Mouse (Mus musculus) brown adipose tissue, adult 24 weeks (tissue): ENCODE measurements around the gene Utp11. TPM values are rescaled to one million over a fixed set of nuclear protein-coding genes. Genes with fewer than 3 reads are reported as not detected.

Experiments
- H3K27ac ChIP-seq: fragments of 200-500 bp; replicated peaks from 2 replicates; pipeline ENCODE4 v1.5.1; 2012; ENCODE audit warnings: low read depth, mild to moderate bottlenecking, low read length
- H3K4me1 ChIP-seq: fragments of 200-500 bp; 2 replicates; pipeline ENCODE4 v1.6.1; 2012; ENCODE audit warnings: low read length, mixed read lengths; ENCODE audit not compliant: control insufficient read depth, insufficient read depth, insufficient read length
- H3K4me3 ChIP-seq: fragments of 200-500 bp; 2 replicates; pipeline ENCODE4 v1.5.1; 2012; ENCODE audit warnings: low read depth, mild to moderate bottlenecking, low read length, moderate library complexity; ENCODE audit not compliant: insufficient read depth
- polyA plus RNA-seq: library from polyadenylated mRNA; stranded (reverse); fragments of >200 nt; gene quantifications from 2 replicates; pipeline ENCODE4 v1.2.4, GENCODE M21; 2012; ENCODE audit not compliant: missing spikeins, insufficient read depth, insufficient read length

The Utp11 gene
- polyA plus RNA-seq, 1 experiment = 20.9 TPM

DNA sequence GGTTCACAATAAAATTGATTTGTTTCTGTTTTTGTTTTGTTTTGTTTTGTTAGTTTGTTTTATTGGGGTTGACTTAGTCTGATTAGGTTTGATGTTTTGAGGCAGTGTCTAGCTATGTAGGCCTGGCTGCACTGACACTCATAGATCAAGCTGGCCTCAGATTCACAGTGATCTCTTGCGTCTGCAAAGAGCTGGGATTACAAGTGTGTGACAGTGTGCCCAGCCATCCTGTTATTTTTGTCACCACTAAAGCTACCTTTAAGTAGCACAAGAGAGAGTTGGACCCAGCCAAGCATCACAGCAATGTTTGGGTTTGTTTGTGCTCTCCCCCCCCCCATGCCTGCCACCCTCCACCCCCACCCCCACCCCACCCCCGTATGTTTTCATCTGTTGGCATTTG lies 1.2 kb upstream of the Utp11 start:
- no peak overlapping the region for H3K4me3 ChIP-seq
- no peak overlapping the region for H3K27ac ChIP-seq
- no peaks in the 10 kb centered on the region for H3K4me1 ChIP-seq

DNA sequence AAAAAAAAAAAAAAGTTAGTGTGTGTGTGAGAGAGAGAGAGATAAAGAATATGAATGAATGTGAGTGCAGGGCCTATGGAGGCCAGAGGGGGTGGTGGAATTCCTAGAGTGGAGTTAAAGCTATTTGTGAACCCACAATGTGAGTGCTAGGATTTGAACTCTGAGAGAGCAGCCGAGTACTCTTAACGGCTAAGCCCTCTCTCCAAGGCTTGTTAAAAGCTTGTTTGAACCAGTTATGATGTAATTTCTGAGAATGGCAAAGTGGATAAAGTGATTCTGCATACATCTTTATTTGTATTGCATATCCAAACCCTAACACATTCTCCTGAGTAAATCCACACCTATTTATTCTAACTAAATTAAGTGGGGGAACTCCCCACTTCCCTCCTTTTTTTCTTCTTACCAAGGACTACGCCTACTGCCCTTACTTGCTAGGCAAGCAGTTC lies 961 bp downstream of the Utp11 start:
- H3K4me1 ChIP-seq = no peaks in the 10 kb centered on the region
- H3K4me3 ChIP-seq = peak overlapping the region; percentile 92
- H3K27ac ChIP-seq = 0 out of 2 replicates have a peak overlapping the region, but pooled peaks have one; percentile 80

DNA sequence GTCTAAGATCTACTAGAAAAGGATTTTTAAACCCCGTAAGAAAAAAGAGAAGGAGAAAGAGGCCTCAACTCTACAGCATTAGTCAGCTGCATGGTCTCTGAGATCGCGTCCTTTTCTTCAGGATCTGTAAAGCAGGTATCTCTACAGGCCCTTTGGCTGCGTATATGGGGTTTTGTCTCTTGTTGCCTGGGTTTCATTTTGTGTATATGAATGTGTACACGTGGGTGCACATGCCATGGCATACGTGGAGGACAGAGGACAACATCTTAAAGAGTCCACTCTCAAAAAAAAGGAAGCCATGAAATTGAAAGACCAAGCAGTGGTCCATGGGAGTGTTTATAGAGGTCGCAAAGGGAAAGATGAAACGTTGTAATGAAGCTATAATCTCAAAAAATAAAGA lies 1.9 kb downstream of the Utp11 start:
- Histone ChIP-seq H3K4me1 (no peaks in the 10 kb centered on the region), H3K27ac (no peak overlapping the region), H3K4me3 (no peak overlapping the region)

DNA sequence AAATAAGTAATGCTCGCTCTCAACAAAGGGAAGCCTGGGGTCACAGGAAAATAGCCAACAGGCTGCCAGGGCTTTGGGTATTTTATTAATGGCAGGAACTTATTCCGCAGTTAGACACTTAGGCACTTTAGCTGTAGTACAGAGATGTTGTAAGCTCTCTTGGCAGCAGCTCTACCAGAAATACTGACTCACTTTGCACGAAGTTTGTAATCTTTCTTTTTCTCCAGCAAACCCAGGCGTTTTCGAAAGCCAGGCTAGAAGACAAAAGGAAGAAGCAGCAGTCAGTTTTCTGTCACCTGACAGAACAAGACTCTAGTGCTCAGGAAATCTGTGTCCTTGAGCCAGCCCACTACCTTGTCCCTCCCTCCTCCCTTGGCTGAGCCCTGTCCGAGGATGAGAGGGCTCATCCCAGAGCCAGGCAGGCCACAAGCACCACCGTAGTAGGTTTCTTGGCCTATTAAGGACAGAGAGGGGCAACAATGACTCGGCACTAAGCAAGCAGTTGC lies 7.5 kb downstream of the Utp11 start:
- Histone ChIP-seq H3K27ac (0 out of 2 replicates have a peak overlapping the region, but pooled peaks have one; percentile 7), H3K4me3 (no peak overlapping the region), H3K4me1 (no peaks in the 10 kb centered on the region)

DNA sequence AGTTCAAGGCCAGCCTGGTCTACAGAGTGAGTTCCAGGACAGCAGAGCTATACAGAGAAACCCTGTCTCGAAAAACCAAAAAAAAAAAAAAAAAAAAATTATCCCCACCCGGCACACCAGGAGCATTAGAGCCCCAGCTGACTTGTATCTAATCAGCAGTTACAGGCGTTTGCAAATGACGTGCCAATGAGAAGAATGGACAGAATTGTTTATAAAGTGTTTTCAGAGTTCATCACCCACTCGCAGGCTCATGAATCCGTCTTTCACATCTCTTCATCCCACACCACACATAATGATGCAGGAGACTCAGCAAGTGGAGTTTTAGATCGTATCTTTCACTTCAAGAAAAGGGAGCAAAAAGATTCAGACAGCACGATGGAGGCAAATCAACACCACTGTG lies 7.9 kb downstream of the Utp11 start:
- H3K4me1 ChIP-seq = no peaks in the 10 kb centered on the region
- no peak overlapping the region for H3K4me3 ChIP-seq
- no peak overlapping the region for H3K27ac ChIP-seq

DNA sequence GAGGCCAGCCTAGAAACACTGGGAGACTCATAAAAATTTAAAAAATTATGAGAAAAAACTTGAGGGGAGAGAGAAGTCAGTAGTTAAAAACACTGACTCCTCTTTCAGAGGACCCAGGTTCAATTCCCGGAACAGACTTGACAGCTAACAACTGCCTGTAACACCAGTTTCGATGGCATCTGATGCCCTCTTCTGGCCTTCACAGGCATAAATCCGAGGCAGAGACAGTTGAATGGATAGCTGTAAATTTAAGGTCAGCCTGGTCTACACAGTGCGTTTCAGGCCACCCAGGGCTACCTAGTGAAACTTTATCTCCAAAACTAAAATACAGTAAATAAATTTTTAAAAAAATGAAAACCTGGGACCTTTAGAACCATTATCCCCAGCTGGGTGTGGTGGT lies 8.4 kb downstream of the Utp11 start:
- Histone ChIP-seq H3K27ac (no peak overlapping the region), H3K4me3 (no peak overlapping the region), H3K4me1 (no peaks in the 10 kb centered on the region)

DNA sequence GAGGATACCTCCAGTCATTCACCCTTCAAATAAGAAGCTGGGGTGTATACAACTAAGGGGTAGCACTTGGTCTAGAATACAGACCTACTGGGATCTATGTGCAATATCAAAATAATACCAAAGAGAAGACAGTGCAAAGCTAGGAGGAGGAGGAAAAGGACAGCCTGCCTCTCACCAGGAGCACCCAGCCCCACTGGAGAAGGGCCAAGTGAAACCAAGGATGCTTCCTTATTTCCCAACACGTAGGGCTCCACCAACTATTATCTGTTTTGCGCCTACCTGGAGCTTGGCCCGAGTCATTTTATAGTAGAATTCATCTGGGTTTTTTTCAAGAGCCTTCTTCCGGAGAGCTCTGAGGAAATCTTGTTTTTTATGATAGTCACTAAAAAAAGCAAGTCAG lies 9.9 kb downstream of the Utp11 start:
- no peak overlapping the region for H3K27ac ChIP-seq
- H3K4me1 ChIP-seq = no peaks in the 10 kb centered on the region
- no peak overlapping the region for H3K4me3 ChIP-seq

DNA sequence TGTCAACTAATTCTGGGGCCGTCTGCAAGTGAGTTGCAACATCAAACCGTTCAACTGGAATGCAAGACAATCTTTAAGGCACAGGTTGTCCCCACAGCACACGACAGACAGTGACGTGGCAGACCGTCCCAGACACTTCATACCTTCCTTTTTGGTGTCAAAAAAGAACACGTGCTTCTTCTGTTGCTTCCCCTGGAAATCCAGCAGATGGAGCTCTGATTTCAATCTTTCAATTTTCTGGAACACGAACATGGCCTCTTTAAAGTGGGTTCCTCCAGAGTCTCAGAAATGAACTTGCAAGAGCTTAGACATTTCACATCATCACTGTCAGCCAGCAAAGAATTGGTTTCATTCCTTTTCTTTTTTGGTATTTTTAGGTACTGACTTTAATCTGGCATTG lies 11.1 kb downstream of the Utp11 start:
- H3K27ac ChIP-seq = no peak overlapping the region
- no peaks in the 10 kb centered on the region for H3K4me1 ChIP-seq
- no peak overlapping the region for H3K4me3 ChIP-seq

DNA sequence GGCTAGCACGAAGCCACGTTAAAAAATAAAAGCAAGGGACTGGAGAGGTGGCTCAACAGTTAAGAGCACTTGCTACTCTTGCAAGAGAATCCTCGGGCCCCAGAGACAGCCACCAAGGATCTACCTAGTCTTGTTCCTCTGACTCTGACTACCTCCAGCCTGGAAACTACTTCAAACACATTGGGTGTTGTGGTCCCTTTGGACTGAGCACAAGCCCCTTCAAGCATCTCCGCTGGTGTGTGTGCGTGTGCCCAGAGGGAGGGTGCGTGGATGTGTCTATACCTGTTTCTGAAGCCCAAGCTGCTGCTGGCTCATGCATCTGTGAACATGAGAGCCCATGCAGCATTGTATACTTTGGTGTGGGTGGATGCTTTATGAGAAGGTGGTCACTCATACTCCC lies 17.4 kb downstream of the Utp11 start:
- Histone ChIP-seq H3K27ac (no peak overlapping the region), H3K4me1 (no peaks in the 10 kb centered on the region), H3K4me3 (no peak overlapping the region)

DNA sequence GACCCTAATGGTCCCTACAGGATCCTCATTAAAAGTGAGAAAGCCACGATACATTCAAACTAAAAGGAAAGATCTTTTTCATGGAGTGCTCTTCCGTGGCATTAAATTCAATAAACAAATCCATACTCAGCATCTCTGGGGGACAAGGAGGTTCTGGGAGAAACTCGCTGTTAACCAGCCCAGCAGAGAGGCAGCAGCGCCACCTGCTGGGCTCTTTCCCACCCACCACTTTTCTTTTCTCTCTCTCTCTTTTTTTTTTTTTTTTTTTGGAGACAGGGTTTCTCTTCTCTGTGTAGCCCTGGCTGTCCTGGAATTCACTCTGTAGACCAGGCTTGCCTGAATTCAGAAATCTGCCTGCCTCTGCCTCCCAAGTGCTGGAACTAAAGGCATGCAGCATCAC lies 18.4 kb downstream of the Utp11 start:
- Histone ChIP-seq H3K27ac (no peak overlapping the region), H3K4me3 (no peak overlapping the region)

DNA sequence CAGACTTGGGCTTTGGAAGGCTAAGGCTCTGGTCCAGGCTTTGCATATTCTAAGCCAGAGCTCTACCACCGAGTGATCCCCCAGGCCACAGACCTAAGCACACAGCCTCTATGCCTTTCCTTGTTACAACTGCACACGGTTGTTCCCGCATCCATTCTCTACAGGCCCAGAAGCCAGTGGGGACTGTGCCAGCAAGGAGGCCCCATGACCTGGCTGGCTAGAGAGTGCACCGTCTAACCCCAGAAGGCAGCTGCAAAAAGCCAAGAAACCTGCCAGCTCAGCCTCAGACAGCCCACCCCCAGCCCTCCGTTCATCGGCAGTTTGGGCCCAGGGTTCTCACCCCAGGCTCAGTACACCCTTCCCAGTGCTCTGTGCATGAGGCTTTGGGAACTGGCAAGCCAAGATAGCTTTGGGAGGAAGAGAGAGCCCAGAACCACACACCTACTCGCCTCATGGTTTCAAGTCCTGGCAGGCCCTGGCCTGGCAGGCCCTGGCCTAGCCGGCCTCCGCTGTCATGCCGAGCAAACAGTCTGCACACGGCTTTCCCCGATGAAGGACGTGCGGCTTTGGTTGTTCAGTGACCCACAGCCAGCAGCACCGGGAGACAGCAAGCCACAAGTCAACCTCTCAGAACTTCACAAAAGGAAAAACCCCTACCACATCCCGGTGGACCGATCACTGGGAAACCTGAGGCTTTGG lies 18.9 kb downstream of the Utp11 start:
- Histone ChIP-seq H3K4me1 (no peaks in the 10 kb centered on the region), H3K27ac (no peak overlapping the region), H3K4me3 (no peak overlapping the region)

More for the DNA sequence above, 18.4 kb downstream of the Utp11 start:
- H3K4me1 ChIP-seq = no peaks in the 10 kb centered on the region

DNA sequence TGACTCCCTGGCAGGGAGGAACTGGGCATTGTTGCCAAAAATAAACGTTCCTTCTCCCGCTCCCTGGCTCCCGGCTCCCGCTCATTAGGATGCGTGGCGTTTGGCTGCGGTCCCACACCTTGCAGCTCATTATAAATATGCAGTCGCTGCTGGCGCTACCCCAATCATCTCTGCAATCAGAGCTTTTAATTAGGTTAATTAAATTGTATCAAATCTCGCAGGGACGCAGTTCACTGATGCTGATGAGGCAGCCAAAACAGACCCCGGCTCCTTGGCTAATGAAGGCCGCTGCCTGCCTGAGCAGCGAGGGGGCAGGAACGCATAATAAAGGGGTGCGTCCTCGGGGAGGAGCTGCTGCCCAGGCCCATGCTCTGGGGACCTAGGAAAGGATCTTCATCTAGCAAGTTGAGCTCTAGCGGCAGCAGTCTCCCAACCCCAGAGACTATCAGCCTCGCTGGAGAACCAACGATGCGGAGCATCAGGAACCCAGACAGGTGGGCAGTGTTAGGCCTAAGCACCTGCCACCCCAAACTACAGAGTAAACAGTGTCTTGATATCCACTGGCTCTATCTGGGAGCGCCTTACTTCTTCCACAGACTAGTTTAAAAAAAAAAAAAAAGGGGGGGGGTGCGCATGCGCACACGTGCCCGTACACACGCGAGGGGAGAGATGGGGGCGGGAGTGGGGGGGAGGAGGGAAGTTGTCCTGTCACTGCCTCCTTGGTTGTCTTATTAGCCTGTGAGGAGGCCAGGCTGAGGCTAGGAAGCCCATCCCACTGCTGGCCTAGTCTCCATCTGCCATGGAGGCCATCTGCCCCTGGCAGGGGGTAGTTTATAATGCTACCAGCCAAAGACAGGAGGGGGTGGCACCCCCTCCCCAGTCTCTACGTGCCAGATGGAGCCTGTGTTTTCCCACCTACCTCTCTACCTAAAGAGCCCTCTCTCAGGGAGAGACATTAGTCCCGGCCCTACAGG lies 20.8 kb downstream of the Utp11 start:
- H3K4me1 ChIP-seq = no peaks in the 10 kb centered on the region
- H3K4me3 ChIP-seq = no peak overlapping the region
- H3K27ac ChIP-seq = no peak overlapping the region

DNA sequence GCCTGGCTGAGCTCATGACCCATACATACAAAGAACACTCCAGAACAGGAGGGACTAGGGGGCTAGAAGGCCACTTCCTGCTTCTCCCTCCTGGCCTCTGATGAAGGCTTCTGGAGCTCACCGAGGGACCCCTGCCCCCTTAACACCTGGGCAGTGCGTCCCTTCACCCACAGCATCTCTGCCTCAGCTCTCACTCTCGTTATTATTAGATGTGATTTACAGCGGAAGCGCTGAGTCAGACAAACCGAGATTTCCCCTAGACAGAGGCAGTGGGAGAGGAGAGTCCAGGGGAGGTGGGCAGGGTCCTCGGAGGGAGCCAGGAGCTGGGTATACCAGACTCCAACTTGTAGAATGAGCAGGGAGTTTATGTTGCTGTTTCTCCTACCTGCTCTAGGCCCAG lies 21.8 kb downstream of the Utp11 start:
- Histone ChIP-seq H3K4me3 (no peak overlapping the region), H3K27ac (no peak overlapping the region), H3K4me1 (no peaks in the 10 kb centered on the region)

DNA sequence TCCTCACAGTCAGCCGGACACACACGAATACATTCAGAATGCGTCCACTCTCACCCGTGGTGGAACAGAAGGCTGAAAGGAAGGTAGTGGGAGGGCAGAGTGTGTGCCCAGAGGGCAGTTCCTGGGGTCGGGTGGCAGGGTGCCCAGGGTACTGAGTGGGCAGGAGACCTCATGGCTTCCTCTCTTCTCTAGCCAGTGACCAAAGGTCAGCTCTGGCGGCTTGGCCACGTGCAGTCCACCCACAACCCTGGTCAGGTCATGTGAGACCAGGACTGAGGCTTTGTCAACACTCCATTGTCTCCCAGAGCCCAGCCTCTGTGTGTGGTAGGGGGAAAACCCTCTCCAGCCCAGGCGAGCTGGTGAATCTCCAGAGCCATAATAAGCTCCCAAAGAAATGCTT lies 23.2 kb downstream of the Utp11 start:
- Histone ChIP-seq H3K27ac (no peak overlapping the region), H3K4me1 (no peaks in the 10 kb centered on the region), H3K4me3 (no peak overlapping the region)

DNA sequence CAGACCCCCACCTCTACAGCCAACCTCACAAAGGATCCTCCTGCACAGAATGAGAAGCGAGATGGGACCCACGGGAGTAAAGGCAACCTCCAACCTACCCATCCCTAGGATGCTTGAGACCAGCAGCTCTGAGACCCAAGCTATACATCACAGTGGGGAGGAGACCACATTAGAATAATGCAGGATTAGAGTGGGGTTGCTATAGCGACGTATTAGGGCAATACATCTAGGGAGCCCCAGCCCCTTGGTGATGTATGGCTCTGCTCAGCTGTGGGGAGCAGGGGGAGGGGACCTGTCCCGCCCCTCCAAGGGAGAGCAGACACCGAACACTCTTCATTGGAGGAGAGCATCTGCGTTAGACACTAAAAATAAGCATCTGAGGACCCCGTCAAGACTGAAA lies 25.3 kb downstream of the Utp11 start:
- H3K27ac ChIP-seq = no peak overlapping the region
- no peak overlapping the region for H3K4me3 ChIP-seq
- no peaks in the 10 kb centered on the region for H3K4me1 ChIP-seq
